Mouse (Mus musculus) frontal cortex, postnatal 14 days (tissue): ENCODE measurements around the gene Srbd1.

ENCODE experiments used
- DNase-seq, 2 experiments: peaks; one replicate each; pipeline ENCODE4 v3.0.0; 2022; ENCODE audit warnings: low spot score in 2 of 2

Gene Srbd1

DNA sequence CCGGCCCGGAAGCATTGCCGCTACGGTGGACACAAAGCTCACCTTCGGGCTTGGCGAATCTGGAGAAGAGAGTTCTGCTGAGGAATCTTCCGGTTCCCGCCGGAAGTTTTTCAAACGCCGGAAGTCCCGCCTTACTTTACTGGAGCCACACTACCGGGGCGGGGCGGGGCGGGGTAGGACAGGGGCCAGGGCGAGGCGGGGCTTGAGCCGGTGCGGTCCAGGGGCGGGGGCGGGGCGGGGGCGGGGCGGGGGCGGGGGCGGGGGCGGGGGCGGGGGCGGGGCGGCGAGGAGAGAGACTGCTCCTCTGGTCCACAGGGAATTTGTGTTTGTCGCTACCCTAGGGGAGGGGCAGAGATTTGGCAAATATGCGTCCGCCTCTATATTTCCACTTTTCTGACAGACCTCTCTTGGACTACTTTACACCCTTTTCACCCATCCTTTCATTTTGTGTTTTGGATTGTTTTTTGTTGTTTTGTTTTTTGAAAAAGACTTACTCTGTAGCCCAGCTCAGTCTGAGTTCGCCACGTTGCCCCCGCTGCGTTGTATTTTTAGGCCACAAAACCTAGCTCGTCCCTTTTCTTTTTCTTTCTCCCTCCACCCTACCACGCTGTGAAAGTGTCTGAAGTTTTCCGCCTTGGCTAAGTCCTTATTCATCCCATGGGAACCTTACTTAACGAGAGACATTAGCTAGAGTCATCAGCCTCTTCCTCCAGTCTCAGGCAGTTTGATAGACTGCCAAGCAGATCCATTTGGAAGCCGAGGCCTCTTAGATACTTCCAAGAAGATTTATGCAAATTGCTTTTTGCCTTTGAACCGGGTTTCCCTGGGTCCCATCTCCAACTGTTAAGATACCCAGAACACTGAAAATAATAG, at the start of gene Srbd1:
TSS of gene Srbd1 (minus strand) at position 97 of the 873 bp plus-strand sequence.
- DNase-seq: peak; percentile 72 to 79

- DNase-seq: no peak
Measured at GRCm38 (mm10) chr17:86193979-86194378, 49.0 kb upstream of the Srbd1 start.

DNA sequence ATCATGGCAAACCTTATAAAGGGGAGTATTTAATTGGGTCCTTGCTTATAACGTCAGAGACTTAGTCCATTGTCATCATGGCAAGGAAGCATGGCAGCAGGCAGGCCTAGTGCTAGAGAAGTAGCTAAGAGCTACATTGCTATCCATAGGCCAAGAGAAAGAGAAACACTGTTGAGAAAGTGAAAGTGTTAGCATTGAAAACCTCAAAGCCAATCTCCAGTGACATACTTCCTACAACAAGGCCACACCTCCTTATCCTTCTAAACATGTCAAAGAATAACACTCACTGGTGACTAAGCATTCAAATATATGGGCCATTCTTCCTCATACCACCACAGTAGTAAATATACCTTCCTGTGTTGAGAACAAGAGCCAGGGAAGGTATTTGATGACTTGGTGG, 42.8 kb upstream of the Srbd1 start:
- no peak for DNase-seq

- DNase-seq: no peak
Measured at GRCm38 (mm10) chr17:86185584-86185983, 40.6 kb upstream of the Srbd1 start.

GRCm38 (mm10) chr17:86184552-86185209, 39.7 kb upstream of the Srbd1 start:
- DNase-seq: no peak

GRCm38 (mm10) chr17:86183788-86184187, 38.8 kb upstream of the Srbd1 start:
- no peak for DNase-seq

GRCm38 (mm10) chr17:86176722-86177121, 31.7 kb upstream of the Srbd1 start:
- no peak for DNase-seq

- DNase-seq: no peak
Measured at GRCm38 (mm10) chr17:86175516-86175915, 30.5 kb upstream of the Srbd1 start.

GRCm38 (mm10) chr17:86170164-86170958, 25.4 kb upstream of the Srbd1 start:
- no peak for DNase-seq

DNA sequence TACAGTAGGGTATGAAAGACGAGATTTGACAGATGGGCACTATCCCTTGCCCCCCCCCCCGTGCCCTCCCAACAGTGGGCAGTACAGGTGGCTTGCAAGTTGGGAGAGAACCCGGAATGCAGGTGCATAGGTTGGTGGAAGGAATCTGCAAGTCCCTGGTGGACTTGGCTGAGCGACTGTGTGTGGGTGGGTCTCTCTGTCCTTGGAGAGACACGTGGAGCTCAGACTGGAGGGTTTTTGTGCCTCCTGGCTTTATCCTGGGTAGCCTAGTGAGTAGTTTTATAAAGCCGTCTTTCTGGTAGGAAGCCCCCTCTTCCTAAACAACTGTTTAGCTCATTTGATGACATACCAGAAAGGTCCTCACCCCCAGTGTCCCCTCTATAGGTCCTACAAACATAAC, 24.1 kb upstream of the Srbd1 start:
- peak in 1 of 2 experiments; percentile 24 for DNase-seq

DNA sequence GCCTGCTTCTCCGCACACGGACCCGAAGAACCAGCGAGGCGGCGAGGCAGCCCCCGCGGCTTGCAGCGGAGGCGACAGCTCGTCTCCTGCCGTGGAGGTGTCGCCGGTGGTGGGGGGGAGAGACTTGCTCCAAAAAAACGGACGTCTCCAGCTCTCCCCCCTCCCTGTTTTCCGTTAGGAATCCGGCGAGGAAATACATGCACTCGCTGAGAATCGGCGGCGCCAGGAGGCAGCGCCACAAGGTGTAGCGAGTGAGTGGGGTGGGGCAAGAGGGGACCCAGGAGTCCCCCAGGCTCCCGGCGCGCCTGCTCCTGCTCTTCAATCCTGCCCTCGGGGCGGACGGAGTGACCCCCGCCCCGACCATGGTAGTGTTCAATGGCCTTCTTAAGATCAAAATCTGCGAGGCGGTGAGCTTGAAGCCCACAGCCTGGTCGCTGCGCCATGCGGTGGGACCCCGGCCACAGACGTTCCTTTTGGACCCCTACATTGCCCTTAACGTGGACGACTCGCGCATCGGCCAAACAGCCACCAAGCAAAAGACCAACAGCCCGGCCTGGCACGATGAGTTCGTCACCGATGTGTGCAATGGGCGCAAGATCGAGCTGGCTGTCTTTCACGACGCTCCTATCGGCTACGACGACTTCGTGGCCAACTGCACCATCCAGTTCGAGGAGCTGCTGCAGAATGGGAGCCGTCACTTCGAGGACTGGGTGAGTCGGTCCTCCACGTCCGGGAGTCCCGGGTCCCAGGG, 23.4 kb upstream of the Srbd1 start:
- peak; percentile 38 to 55 for DNase-seq

- peak; percentile 65 to 70 for DNase-seq
Measured at GRCm38 (mm10) chr17:86167320-86168230, 22.6 kb upstream of the Srbd1 start, which contains the start of gene Prkce. TSS of gene Prkce (plus strand) at chr17:86167785.

- DNase-seq: peak; percentile 48 to 51
Measured at GRCm38 (mm10) chr17:86166567-86167319, 21.8 kb upstream of the Srbd1 start.

GRCm38 (mm10) chr17:86166051-86166566, 21.1 kb upstream of the Srbd1 start:
- DNase-seq: no peak

DNA sequence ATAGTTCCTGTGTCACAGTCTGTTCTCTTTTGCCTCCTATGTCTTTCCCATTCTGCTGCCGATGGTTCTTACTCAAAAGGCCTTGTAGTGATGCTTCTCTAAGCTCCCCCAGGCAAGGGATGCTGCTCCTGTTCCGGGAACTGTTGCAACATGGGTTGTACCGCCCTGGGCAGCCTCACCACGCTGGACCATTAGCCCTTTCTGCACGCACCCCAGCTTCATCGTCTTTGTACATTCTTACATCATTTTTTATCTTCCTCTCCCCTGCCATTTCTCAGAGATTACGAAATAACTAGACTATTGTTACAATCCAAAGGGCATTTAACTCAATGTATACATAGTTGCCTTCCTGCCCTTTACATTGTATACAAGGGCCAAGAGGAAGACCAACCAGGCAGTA, 19.4 kb upstream of the Srbd1 start:
- DNase-seq: no peak

GRCm38 (mm10) chr17:86162672-86163071, 17.7 kb upstream of the Srbd1 start:
- no peak for DNase-seq

DNA sequence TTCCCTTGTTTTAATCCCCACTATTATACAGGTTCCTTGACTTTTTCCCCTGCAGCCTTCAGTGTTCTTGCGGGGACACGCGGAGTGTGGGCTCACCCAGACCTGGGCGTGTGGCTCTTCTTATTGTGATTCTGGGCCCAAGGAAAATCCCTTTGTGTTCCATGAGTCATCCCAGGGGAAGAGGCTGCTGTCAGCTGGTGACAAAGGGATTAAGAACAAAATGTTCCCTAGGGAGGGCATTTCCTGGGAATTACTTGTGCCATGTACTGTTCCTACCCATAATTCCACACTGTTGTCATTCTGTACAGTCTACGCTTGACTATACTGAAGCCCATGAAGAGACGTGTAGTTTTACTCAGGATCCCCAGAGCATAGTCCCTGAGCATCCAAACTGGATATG, 12.0 kb upstream of the Srbd1 start:
- no peak for DNase-seq

DNA sequence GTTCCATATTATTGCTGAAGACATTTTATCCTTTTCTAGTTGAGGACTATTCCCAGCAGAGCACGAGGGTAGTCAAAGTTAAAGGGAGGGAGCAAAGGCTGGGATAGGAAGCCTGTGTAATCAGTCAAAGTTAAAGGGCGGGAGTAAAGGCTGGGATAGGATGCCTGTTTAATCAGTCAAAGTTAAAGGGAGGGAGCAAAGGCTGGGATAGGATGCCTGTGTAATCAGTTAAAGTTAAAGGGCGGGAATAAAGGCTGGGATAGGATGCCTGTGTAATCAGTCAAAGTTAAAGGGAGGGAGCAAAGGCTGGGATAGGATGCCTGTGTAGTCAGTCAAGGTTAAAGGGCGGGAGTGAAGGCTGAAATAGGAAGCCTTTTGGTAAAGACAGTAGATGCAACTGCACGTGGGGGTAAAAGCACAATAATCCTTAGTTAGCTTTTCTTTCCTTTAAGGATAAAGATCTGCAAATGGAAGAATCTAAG, 5.9 kb upstream of the Srbd1 start:
- peak; percentile 54 to 64 for DNase-seq

GRCm38 (mm10) chr17:86149726-86150125, 4.8 kb upstream of the Srbd1 start:
- no peak for DNase-seq
